Mouse (Mus musculus) heart, embryonic 14.5 days (tissue): ENCODE measurements at regions not wholly inside any gene's neighbourhood (a gene's known extent, or its start where the extent isn't known, plus 50 kb on each side); places are given as distances from the start of the nearest gene placed in this dataset.
A peak's percentile ranks its signal among the peaks of the same experiment; 100 is the strongest.

Experiments used
- ATAC-seq: fragments of 200-750 bp; cut with Nextera tagmentation; 2 replicates; pipeline ENCODE4 v1.8.0; 2017; ENCODE audit warnings: low read depth, moderate TSS enrichment; ENCODE audit not compliant: insufficient number of reproducible peaks, insufficient read depth, low FRiP score
- H3K27ac ChIP-seq, 2 experiments: fragments of 200-500 bp in 1 of 2; fragments of 300-500 bp in 1 of 2; sonication (generic) in 1 of 2; replicated peaks in 1 of 2; 2 replicates each; pipeline ENCODE4 v1.5.1; 2012 to 2014; ENCODE audit warnings: low read depth in 2 of 2, low read length in 2 of 2, control low read depth in 1 of 2, mild to moderate bottlenecking in 1 of 2, mixed read lengths in 1 of 2; ENCODE audit not compliant: control insufficient read depth in 1 of 2, insufficient read depth in 1 of 2
- H3K27me3 ChIP-seq: fragments of 300-500 bp; sonication (generic); 2 replicates; pipeline ENCODE4 v1.6.1; 2014; ENCODE audit warnings: mild to moderate bottlenecking, low read length, control low read depth; ENCODE audit not compliant: control insufficient read depth, insufficient read depth
- H3K36me3 ChIP-seq: fragments of 300-500 bp; sonication (generic); 2 replicates; pipeline ENCODE4 v1.6.1; 2014; ENCODE audit warnings: mild to moderate bottlenecking, control low read depth, low read length, mixed read lengths; ENCODE audit not compliant: control insufficient read depth, insufficient read depth
- H3K4me1 ChIP-seq, 2 experiments: fragments of 200-500 bp in 1 of 2; fragments of 300-500 bp in 1 of 2; sonication (generic) in 1 of 2; 2 replicates each; pipeline ENCODE4 v1.6.1; 2012 to 2014; ENCODE audit warnings: low read length in 2 of 2, control low read depth in 1 of 2, mixed read lengths in 1 of 2; ENCODE audit not compliant: control insufficient read depth in 2 of 2, insufficient read depth in 2 of 2
- H3K4me2 ChIP-seq: fragments of 300-500 bp; sonication (generic); 2 replicates; pipeline ENCODE4 v1.6.1; 2014; ENCODE audit warnings: mild to moderate bottlenecking, low read length
- H3K4me3 ChIP-seq, 2 experiments: fragments of 200-500 bp in 1 of 2; fragments of 300-500 bp in 1 of 2; sonication (generic) in 1 of 2; 2 replicates each; pipeline ENCODE4 v1.5.1; 2012 to 2014; ENCODE audit warnings: low read length in 2 of 2, mild to moderate bottlenecking in 2 of 2, control low read depth in 1 of 2, low read depth in 1 of 2, moderate library complexity in 1 of 2; ENCODE audit not compliant: control insufficient read depth in 1 of 2, insufficient read depth in 1 of 2
- H3K9ac ChIP-seq: fragments of 300-500 bp; sonication (generic); 2 replicates; pipeline ENCODE4 v1.6.1; 2014; ENCODE audit warnings: mild to moderate bottlenecking, low read length
- H3K9me3 ChIP-seq: fragments of 300-500 bp; sonication (generic); 2 replicates; pipeline ENCODE4 v1.6.1; 2016; ENCODE audit warnings: low read length, control low read depth; ENCODE audit not compliant: control insufficient read depth
- WGBS: fragments of 180-500 bp; shearing (Covaris S2); extraction: QIAGEN DNeasy Blood & Tissue Kit; methylation state at CpG from one replicate; pipeline ENCODE4 v1.1.7; 2014; 5-methylcytosine and 5-hydroxymethylcytosine counted together

DNA sequence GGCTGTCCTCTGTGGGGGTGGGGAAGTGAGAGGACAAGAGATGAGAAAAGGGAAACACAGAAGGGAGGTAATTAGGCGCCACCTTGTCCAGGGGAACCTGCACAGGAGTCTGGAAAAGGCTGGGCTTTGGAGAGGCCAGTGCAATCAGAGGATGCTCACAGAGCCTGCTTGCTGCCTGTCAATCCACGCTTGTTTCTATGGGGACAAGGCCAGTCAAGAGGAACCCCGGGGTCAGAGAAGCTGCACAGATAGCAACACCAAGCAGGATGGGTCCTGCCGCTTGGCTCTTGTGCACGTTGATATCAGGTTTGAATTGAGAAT lies 718.1 kb upstream of the Car8 start:
- no peak overlapping the region for H3K4me2 ChIP-seq
- H3K4me3 ChIP-seq = no peak overlapping the region
- H3K4me1 ChIP-seq = peaks cover 21 to 28% of the 10 kb centered on the region in 2 experiments
- H3K27me3 ChIP-seq = no peaks in the 10 kb centered on the region
- no peak overlapping the region for H3K9ac ChIP-seq
- H3K36me3 ChIP-seq = no peaks in the 10 kb centered on the region
- no peak overlapping the region for H3K27ac ChIP-seq
- no peaks in the 10 kb centered on the region for H3K9me3 ChIP-seq
- 55% methylated on average over 5 of the region's 5 CpGs for WGBS
- no peak for ATAC-seq

DNA sequence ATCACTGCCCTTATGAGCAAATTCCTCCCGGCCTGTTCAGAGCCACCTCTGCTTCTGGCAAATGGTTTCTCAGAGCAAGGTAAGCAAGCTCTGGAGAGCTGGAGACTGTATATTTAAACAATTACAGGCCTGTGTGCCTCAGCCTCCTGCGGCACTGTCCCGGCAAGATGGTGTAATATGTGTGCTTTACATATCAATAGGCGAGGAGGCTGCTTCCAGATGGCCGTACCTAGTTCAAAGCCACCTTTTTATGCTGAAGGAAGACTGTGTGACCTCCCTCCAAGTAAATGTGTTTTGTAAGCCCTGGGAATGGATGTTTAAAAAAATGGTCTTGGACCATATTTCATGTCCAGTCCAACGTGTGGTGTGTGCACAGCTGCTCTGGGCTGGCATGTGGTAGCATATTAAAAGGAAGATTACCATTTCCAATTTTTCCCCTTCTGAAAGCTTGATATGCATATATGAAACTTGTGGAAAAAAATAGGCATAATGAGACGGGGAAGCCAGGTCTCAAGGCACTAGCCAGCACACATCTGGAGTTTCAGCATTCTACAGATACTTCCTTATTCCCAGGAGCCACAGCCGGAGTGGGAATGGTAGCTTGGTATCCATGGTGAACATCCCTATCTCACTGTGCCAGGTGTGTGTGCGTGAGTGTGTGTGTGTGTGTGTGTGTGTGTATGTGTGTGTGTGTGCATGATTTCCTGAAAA lies 717.6 kb upstream of the Car8 start:
- no peaks in the 10 kb centered on the region for H3K36me3 ChIP-seq
- H3K27ac ChIP-seq = no peak overlapping the region
- H3K9ac ChIP-seq = no peak overlapping the region
- H3K4me3 ChIP-seq = no peak overlapping the region
- no peaks in the 10 kb centered on the region for H3K9me3 ChIP-seq
- ATAC-seq = no peak
- no peak overlapping the region for H3K4me2 ChIP-seq
- 82% methylated on average over 9 of the region's 9 CpGs for WGBS
- no peaks in the 10 kb centered on the region for H3K27me3 ChIP-seq
- H3K4me1 ChIP-seq = peaks cover 19 to 28% of the 10 kb centered on the region in 2 experiments

DNA sequence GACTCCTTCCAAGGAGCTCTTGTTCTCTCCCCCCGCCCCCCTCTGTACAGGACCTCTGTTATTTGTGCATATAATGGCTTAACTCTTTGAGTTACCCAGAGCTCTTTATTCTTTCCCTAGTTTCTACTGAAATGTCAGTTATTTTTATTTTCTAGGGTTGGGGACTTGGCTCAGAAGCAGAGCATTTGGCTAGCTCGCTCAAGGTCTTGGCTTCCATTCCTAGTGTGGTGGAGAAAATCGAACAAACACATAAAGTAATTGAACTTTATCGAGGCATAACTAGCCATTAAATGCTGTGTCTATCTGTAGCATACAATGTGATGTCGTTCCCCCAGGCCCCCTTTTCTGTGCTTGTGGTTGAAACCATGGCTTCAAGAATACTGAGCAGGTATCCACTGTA lies 716.5 kb upstream of the Car8 start:
- Histone ChIP-seq H3K4me1 (peaks cover 19 to 28% of the 10 kb centered on the region in 2 experiments), H3K27ac (peak overlapping the region in 1 of 2 experiments; percentile 91; a peak in 2 of 4 replicates), H3K36me3 (no peaks in the 10 kb centered on the region), H3K27me3 (no peaks in the 10 kb centered on the region), H3K9me3 (no peaks in the 10 kb centered on the region), H3K4me2 (no peak overlapping the region), H3K9ac (no peak overlapping the region), H3K4me3 (no peak overlapping the region)
- no peak for ATAC-seq
- 87% methylated on average over 5 of the region's 5 CpGs for WGBS

DNA sequence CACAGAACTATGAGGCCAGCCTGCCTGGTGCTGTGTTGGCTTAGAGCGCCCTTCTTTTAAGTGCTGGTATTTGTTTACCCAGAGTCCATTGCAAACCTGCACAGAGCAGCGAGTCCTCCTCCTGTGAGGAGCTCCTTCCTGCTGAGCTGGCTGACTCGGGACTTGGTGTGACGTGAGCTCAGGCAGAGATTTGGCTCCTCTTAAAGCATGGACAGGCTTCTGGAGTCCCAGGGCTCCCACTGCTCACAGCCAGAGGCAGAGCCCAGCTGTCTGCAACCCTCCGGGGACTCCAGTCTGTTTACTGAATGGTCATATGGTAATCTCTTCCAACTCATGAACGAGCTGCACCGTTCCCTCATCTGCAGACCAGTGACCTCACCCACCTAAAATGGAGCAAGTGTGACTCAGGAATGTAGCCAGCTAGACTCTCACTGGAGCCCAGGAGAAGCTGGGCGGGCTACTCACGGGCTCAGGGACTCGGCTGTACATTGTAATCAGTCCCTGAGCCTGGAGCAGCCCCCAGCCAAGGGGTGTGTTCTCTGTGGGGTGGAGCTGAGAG lies 715.6 kb upstream of the Car8 start:
- Histone ChIP-seq H3K36me3 (no peaks in the 10 kb centered on the region), H3K27me3 (no peaks in the 10 kb centered on the region), H3K4me3 (peak overlapping the region; percentile 10 to 15; a peak in 3 of 4 replicates), H3K4me1 (peaks cover 22 to 28% of the 10 kb centered on the region in 2 experiments), H3K9ac (peak overlapping the region; percentile 51), H3K27ac (peak overlapping the region; percentile 90 to 91), H3K4me2 (peak overlapping the region; percentile 52), H3K9me3 (no peaks in the 10 kb centered on the region)
- ATAC-seq = peak; percentile 82
- WGBS = 7% methylated on average over 10 of the region's 10 CpGs

DNA sequence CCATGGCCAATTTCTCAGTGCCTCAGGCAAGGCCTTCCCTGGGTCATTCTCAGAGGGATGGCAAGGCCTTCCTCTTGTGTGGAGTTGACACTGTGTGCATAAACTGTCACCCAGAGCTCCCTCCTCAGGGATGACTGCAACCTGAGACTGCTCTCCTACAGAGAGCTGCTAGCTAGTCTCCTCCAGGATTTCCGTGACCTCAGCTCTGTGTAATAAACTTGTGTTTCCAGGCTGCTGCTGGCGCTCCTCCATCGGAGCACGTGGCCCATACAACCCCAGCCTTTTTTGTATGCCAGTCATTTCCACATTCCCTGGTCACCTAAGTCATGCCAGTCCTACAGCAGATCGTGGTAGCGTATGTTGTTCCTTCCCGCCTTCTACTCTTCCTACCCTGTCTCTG lies 714.3 kb upstream of the Car8 start:
- ATAC-seq = no peak
- peak overlapping the region in 1 of 2 experiments; percentile 91; a peak in 3 of 4 replicates for H3K27ac ChIP-seq
- no peak overlapping the region for H3K4me2 ChIP-seq
- no peaks in the 10 kb centered on the region for H3K36me3 ChIP-seq
- WGBS = 82% methylated on average over 7 of the region's 7 CpGs
- peaks cover 22 to 26% of the 10 kb centered on the region in 2 experiments for H3K4me1 ChIP-seq
- no peaks in the 10 kb centered on the region for H3K27me3 ChIP-seq
- no peaks in the 10 kb centered on the region for H3K9me3 ChIP-seq
- peak overlapping the region; percentile 18; the same call in 1 of the 2 replicates for H3K9ac ChIP-seq
- H3K4me3 ChIP-seq = no peak overlapping the region

DNA sequence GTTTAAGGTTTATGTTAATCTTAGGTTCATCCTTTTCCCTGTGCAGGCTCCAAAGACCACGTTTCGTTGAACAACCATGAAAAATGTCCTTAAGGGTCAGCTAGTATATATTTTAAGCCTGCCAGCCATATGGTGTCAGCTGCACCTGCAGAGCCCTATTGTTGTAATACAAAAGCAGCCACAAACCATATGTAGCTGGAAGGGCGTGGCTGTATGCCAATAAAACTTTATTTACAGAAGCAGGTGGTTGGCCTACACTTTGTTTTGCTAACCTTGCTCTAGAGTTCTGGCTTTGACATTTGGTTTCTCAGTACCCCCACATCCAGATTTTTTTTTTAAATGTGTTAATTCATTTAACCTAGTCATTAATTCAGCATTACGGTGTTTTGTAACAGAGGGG lies 711.1 kb upstream of the Car8 start:
- Histone ChIP-seq H3K27me3 (no peaks in the 10 kb centered on the region), H3K4me1 (peaks cover 18 to 19% of the 10 kb centered on the region in 2 experiments), H3K4me3 (no peak overlapping the region), H3K9me3 (no peaks in the 10 kb centered on the region), H3K9ac (no peak overlapping the region), H3K27ac (no peak overlapping the region), H3K36me3 (no peaks in the 10 kb centered on the region), H3K4me2 (no peak overlapping the region)
- 82% methylated on average over 4 of the region's 4 CpGs for WGBS
- no peak for ATAC-seq

DNA sequence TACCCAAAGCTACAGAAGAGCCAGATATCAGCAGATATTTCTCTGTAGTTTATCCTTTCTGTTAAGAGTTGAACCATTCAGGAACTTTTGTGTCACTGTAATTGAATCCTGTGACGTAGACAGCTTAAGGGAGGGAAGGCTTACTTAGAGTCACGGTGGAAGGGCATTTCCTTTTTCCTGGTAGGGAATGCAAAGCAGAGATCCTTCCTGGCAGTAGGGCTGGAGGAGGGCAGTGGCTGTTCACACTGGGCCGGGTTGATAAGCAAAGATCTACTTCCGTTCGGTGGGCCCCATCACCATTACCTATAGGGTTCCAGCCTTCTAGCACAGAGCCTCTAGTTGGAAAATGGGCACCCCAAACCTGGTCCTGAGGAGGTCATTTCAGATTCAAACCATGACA lies 710.7 kb upstream of the Car8 start:
- Histone ChIP-seq H3K9me3 (no peaks in the 10 kb centered on the region), H3K36me3 (no peaks in the 10 kb centered on the region), H3K27ac (no peak overlapping the region), H3K4me1 (peaks cover 14 to 15% of the 10 kb centered on the region in 2 experiments), H3K9ac (no peak overlapping the region), H3K4me3 (no peak overlapping the region), H3K27me3 (no peaks in the 10 kb centered on the region), H3K4me2 (no peak overlapping the region)
- WGBS = 50% methylated on average over 5 of the region's 5 CpGs
- ATAC-seq = no peak

DNA sequence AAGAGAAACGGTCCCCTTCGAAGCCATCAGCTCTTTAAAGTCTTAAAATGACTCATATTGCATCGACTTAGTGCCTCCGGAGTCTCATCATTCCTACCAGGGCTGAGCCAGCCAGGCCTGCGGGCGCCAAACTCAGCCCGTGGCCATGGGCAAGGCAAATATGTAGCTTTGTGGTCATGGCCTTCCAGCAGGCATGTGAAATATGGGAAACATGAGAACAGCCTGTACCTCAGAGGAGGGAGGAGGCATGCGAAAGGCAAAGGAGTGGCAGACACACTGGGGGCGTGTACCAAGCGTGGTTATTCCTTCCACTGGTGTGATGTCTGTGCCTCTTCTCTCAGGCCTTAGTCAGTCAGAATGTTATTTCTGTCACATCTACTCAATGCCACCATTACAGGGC lies 706.3 kb upstream of the Car8 start:
- WGBS = 92% methylated on average over 10 of the region's 10 CpGs
- Histone ChIP-seq H3K4me2 (no peak overlapping the region), H3K4me1 (peaks cover 0 to 5% of the 10 kb centered on the region in 2 experiments; a peak in 1 of 4 replicates), H3K9ac (no peak overlapping the region), H3K9me3 (no peaks in the 10 kb centered on the region), H3K27ac (no peak overlapping the region), H3K36me3 (no peaks in the 10 kb centered on the region), H3K4me3 (no peak overlapping the region), H3K27me3 (no peaks in the 10 kb centered on the region)
- ATAC-seq = no peak
